Mouse (Mus musculus): ENCODE results near the gene Sbf2.
"Not testable (repeated sequence)": the region's sequence is repeated elsewhere in the genome, so short reads cannot be mapped to it uniquely, and the experiment has no call there.

Gene Sbf2

GRCm38 (mm10) chr7:110629892-110630666, 15.4 kb upstream of the Sbf2 start:
- DNase-seq = peak; percentile 87 to 89

GRCm38 (mm10) chr7:110628611-110629354, 14.1 kb upstream of the Sbf2 start:
- DNase-seq = peak; percentile 52 to 56

GRCm38 (mm10) chr7:110628273-110628600, 13.5 kb upstream of the Sbf2 start:
- no peak for DNase-seq

DNA sequence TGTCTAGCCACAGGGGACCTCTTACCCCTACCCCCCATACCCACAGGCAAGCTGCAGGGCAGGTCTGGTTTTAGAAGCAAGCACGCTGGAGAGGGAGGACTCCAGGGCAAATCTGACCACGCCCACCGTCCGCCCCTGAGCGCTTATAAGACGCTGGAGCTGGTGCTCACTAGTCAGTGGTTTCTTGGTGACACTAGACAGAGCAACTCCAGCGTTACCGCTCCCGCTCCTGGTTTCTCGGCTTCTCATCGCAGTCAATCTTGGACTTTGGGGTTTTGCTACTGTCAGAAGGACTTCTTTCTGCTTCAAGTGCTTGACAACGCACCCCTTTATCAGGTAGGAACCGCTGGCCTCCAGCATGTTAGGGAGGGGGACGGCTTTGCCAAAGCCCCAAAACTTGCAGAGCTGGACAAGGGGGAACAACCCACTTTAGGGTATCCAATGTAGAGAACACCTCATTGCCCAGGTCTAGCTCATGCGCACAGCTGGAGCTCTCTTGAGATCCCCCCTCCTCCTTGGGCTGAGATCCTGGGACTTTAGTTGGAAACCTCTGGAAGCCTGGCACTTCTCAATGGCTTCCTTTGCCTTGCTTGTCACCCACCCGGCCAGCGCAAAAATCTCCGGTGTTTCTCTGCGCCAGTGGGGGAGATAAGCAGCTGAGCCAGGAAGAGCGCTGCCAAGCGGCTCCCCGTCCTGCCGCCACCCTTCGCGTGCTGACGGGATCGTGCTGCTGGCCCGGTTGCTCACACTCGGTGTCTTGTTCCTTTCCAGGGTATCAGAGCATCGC, 13.0 kb upstream of the Sbf2 start, which contains the start of gene Adm:
Gene Adm (plus strand): TSS at position 176 of the 787 bp plus-strand sequence.
- peak; percentile 87 to 88 for DNase-seq

DNA sequence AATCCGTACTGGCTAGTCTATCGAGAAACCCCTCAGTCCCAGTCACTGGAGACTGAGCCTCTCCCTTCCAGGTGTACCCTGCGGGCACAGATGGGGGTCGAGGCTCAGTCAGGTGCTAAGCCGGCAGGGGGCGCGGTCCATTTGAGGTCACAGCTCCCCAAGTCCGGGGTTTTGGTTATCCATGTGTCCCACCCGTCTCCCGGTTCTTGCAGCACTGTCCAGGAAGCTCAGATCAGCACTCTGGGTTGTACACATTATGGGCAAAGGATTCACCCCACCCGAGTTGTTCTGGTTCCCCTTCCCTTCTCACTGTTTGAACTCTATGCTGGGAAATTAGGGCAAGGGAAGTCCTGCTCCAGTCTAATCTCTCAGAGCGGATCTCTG, 12.4 kb upstream of the Sbf2 start:
- no peak for DNase-seq

GRCm38 (mm10) chr7:110626186-110627098, 11.7 kb upstream of the Sbf2 start:
- no peak for DNase-seq

DNA sequence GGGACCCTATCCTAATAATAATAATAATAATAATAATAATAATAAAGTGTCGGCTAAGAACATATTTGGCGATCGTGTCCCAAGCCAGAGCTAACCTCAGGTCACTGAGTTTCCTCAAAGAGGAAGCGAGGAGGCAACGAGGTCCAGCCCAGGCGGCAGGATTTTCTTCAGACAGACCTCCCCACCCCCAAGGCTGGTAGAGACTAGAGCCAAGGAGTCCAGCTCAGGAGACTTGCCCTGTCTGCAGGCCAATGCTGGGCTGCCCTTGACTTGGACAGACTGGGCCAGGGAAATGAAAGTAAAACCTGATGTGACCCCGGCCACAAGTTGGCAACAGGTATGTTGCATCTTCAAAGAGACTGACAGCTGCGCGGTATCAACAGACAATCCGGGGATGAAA, 10.8 kb upstream of the Sbf2 start:
- no peak for DNase-seq

DNA sequence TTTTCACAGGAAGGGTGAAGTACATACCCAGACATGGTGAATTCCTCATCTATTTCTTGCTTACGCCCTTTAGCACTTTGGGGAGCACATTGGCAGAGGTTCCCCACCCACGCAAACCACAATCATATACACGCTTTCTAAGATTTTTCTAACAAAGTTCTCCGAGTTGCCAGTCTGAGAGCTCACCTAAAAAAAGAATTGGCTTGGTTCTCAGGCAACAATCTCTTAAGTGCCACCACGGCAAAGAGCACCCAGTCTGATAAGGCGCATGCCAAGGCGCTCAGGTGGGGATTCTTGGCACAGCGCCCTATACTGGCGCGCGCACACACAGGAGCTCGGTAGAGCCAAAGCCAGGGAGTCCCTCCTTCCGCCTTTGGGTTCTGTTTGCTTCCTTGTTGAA, 10.2 kb upstream of the Sbf2 start:
- peak; percentile 73 to 87 for DNase-seq

- DNase-seq = no peak
These were observed 9.3 kb upstream of the Sbf2 start for GRCm38 (mm10) chr7:110624067-110624466.

GRCm38 (mm10) chr7:110619086-110619611, 4.4 kb upstream of the Sbf2 start:
- no peak for DNase-seq

DNA sequence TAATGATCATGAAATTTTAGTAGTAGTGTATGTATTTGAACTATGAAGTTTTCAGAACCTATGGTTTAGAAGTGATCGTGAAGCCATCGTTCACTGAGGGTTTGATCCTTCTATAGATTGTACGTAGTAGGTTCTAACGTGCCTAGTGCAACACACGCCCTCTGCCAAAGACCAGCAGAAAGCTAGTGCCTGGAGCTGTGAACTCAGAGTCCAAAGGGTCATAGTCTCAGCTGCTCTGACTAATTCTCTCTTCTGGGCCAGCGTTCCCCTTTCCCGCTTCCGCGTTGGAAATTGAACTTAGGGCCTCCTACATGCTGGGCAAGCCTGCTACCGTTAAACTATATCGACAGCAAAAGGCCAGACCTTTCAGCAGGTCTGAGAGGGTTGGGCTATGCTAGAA, 1.1 kb upstream of the Sbf2 start:
- peak in 1 of 2 experiments; percentile 32 for DNase-seq

DNA sequence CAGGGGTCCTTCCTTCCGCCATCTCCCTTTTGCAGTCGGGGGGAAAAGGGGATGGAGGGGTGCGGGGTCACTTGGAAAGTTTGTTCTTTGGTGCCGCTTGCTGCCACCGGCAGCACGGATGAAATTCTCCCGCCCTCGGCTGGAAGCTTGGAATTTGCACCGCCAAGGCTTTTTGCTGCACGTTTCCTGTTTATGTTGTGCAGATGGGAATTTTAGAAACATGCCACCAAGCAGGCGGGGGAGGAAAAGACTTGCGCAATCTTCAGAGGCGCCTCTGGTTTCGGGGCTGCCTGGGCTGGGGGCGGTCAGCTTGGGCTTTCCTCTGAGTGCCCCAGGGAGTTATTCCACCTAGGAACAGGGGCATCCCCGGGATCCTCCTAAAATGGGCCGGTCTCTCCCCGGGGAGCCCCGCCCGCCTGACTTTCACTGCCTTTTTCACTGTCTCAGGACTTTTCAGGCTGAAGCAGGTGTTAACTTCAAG, 469 bp upstream of the Sbf2 start:
- DNase-seq = peak; percentile 81 to 89

- DNase-seq = no peak
These were observed 1.2 kb downstream of the Sbf2 start for GRCm38 (mm10) chr7:110613381-110614132.

GRCm38 (mm10) chr7:110606906-110607305, 7.8 kb downstream of the Sbf2 start:
- no peak for DNase-seq

DNA sequence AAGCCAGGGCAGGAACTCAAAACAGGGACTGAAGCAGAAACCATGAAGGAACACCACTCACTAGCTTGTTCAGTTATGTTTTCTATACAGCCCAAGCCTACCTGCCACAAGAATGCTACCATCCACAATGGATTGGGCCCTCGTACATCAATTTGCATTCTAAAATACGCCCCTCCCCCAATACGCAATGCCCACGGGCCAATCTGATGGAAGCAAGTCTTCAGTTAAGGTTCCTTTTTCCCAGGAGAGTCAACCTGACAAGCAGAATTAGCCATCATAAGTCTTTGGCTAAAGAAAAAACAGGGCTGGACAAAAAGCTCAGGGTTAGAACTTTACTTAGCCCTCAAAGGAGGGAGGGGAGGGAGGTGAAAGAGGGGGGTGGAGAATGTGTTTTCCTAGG, 9.2 kb downstream of the Sbf2 start:
- no peak for DNase-seq

DNA sequence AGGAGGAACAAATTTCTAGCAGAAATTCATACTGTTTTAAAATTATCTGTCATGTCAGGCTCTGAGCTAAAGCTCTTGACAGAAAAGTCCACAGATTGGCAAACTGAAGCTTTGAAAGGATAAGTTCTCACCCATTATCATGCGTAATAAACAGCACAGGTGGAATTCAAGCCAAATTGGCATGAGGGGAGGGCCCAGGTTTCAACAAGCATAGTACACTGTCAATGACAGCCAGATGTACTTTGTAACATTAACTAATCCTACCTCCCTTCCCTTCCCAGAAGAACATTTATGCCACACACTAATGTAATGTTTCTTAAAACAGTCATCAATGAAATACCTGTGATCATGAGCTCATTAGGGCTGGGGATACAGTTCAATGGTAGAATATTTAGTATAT, 17.6 kb downstream of the Sbf2 start:
- no peak for DNase-seq

GRCm38 (mm10) chr7:110593991-110594390, 20.7 kb downstream of the Sbf2 start:
- DNase-seq = not testable (repeated sequence)

GRCm38 (mm10) chr7:110587721-110588120, 27.0 kb downstream of the Sbf2 start:
- DNase-seq = no peak

DNA sequence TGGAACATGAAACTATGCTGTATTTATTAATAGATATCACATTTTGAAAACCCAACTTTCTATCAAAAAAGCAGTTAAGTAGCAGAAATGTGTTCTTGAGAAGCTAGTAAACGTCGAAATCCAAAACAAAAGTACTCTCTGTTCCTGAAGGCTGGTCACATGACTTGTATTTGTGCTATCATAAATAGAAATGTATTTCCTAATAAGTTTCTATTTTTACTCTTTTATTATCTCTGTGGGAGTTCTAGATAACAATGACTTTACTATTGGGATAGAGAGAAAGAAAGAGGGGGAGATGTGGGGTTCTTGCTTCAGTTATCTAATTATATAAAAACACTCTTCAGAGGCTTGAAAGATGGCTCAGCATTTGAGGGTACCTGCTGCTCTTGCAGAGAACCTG, 29.5 kb downstream of the Sbf2 start:
- no peak for DNase-seq

DNA sequence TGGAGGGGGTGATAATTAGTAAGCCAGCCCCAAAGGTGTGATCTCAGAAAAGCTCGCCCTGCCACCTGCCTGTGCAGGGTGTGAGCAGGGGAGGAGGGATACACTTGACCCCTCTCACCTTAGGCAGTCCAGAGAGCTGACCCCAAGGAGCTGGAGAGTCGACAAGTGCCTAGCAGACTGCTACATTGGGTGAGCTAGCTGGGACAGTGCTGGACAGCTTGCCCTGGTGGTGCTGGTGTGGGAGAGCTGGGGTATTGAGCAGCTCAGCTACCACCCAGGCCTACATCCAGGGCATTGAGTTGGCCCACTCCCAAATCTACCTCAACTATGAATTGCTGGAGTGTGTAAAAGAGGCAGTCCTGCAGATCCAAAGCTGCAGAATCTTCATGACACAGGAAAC, 30.6 kb downstream of the Sbf2 start:
- no peak for DNase-seq

GRCm38 (mm10) chr7:110583705-110584104, 31.0 kb downstream of the Sbf2 start:
- DNase-seq = no peak
